Mouse (Mus musculus): ENCODE data around the gene Surf4.

Surf4 gene

DNA sequence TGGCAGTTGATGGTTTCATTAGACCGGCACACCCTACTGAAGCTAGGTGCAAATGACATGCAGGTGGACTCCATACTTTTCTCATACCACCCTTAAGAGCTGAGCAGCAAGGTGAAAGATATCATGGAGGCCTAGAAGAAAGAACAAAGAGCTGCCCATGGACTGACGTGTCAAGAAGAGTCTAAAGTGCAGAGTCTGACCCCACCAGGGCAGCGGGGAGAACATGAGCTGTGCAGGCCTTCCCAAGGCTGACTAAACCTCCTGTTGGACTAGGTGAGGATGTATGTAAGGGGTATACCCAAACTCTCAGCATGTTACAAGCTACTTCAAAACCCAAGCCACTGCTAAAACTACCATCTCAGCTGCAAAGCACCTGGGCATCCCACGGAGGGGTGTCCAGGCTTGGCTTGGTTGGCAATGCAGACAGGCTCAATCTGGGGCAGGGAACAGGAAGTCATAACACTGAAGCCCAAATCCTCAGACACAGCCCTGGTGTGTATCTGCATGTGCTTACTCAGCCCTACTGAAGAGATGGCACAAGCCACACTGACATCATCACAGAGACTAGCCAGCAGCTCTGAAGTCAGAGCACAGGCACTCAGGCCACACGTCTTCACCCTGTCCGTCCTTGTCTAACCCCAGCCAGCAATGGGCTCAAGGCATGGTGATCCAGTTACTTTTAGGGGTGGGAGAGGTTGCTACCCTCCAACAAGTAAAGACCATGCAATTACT is 5.8 kb downstream of the Surf4 start:
- DNase-seq = no peak

DNA sequence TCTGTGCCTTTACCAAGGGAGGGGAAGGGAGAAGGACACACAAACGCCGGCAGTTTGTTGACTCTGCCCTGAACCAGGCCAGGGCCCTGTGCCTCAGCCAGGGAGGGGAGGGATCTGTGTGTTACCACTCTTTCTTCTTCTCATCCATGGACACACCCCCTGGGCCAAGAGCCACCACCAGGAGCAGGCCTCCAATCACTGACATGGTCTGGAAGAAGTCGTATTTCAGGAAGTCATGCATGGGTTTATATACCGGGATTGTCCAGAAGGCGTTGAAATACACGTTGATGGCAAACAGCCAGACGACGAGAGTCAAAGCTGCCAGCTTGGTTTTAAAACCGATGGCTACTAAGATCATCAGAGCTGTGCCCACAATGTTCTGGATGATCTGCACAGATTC is 11.9 kb downstream of the Surf4 start:
- peak; percentile 42 for DNase-seq

DNA sequence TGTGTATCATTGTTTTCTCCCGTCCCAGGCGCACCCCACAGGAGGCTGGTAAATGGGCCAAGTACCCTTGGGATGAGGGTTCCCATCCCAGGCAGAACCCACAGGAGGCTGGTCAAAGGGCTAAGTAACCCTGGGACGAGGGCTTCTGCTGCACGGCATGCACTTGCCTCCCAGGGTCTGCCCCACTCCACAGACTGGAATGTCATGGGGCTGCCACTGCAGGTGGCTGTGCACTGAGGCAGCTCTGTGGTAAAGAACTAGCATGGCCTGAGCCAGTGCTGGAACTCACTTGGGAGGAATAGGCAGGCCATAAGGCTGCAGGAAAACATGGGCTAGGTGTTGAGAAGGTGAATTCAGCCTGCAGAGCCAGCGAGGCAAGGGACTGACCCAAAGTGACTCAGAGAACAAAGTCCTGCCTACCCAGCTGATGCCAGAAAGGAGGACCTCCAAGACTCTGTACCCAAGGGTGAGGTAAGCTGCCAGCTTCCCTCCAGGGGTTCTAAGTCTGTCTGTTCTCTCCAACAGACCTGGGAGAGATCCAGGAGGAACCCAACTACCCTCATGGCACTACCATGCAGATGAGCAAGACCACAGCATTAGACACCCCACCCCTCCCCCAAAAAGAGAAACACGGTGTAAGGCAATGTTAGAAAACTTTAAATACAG is 13.4 kb downstream of the Surf4 start:
- DNase-seq = no peak

DNA sequence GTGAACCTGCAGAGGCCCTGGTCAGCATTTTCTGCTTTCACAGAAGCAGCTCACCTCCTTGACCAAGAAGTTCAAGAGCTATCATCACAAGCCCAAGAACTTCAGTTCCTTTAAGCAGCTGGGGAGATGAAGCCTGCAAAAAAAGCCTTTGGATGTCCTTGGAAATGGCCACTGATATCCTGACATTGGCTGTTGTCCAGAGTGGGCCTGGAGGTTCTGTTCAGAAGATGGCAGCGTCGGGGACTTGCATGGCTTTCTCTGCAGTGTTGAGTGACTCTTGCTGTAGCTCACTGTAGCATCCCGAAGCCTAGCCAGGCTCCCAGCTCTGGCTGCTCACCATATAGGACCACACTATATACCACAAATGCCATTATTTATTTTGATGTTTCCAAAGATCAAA is 14.0 kb downstream of the Surf4 start:
- no peak for DNase-seq

DNA sequence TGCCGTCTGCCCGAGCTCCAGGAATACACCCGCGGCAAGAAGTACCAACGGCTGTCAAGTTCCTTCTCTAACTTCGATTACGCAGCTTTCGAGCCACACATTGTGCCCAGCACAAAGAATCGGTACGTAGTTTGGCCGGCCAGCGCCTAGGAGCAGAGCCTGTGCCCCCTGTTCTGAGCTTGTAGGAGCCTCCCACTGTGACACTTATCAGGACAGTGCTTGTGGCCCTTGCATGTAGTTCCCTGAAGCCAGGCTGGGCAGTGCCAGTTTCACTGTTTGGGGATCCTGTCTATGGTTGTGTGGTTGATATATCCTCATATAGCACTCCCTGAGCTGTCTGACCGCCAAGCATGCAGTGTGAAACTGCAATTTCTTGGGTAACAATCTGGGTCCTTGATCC is 17.0 kb downstream of the Surf4 start:
- DNase-seq = no peak

DNA sequence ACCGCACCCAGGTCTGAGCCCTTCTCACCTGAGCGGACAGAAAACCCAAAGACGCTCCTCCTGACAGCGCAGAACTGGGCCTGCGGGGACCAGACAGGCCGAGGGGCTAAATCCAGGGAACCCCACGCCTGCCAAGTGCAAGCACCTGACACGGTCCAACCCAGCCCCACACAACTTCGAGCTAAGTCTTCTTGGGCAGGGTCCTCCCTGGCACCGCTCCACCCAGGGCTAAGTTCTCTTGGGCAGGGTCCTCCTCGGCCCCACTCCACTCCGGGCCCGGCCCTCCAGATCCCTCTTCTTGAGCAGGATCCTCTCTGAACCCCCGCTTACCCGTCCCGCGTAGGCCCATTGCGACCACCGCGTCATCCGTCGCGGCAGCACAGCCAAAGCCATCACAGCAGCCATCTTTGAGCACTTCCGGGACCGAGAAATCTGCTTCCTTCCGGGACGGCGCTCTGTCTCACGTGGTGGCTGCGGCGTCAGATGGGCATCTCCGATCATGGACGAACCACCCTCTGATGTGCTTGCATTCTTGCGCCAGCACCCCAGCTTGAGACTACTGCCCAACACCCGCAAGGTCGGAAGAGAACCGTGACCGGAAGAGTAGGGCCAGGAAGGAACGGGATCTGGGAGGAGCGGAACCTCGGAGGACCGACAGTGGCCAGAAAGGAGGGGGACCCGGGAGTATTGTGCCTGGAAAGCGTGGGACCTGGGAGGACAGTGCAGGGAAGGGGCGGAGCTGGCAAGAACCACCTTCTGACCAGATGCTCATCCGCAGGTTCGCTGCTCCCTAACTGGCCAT is 17.6 kb downstream of the Surf4 start, which contains the start of the genes Surf2 and Surf1:
TSS of gene Surf2 (plus strand) at position 441 of the 802 bp plus-strand sequence.
TSS of gene Surf1 (minus strand) at position 604 of the 802 bp plus-strand sequence.
- DNase-seq = peak; percentile 86

DNA sequence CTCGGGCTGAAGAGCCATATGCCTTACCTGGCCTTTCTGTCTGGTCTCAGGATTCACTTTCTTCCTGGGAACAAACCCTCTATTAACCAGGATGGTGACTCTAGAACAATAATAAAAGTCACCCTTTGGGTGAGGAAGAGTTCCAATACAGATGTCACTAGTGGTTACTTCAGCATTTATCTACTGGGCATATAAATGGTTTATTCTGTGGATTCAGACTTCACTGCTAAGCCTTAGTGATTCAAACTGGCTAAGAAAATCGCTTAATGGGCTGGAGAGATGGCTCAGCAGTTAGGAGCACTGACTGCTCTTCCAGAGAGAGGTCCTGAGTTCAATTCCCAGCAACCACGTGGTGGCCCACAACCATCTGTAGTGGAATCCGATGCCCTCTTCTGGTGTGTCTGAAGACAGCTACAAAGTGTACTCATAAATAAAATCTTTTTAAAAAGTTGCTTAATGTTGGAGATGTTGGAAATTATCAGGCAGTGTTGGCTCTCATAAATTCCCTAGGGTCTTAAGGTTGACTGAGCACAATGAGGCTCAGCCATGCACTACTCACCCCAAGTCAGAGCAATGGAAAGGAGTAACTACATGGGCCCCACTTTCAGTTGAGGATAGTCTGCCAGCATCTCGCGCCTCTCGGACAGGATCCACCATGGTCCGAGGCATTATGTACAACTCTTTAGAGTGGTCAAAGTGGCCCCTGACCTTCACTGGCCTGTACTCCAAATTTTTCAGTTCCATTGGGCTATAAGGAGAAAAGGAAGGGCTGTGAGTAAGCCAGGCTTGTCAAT is 19.4 kb downstream of the Surf4 start:
- no peak for DNase-seq

DNA sequence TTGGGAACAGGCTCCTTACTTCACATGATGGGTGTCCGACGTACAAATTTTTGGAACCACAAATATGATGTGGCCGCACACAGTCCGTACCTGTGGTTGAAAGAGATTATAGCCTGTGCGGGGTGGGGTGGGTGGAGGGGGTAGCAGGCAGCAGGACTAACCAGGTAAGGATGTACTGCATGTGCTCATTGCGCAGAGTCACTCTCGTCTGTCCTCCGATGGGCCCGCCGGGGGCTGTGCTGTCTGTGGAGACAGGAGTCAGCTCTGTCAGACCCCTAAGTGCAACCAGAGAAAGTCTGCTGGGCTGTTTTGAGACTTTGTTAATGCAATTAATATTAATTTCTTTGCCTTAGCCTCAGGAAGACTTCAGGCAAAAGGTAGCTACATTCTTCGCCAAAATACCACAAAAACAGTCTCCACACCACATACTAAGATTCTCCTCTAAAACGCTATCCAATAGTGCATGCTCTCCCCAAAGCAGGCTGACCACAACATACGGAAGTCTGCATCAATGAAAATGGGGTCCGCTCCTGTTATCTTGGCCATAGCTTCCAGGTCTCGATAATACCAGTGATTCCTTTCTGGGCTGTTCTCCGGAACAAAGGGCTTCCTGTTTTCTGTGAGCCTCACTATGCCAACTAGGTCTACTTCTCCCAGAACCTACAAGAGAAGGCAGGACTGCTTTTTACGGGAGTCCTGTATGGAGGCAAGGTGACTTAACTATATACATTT is 20.1 kb downstream of the Surf4 start:
- no peak for DNase-seq

DNA sequence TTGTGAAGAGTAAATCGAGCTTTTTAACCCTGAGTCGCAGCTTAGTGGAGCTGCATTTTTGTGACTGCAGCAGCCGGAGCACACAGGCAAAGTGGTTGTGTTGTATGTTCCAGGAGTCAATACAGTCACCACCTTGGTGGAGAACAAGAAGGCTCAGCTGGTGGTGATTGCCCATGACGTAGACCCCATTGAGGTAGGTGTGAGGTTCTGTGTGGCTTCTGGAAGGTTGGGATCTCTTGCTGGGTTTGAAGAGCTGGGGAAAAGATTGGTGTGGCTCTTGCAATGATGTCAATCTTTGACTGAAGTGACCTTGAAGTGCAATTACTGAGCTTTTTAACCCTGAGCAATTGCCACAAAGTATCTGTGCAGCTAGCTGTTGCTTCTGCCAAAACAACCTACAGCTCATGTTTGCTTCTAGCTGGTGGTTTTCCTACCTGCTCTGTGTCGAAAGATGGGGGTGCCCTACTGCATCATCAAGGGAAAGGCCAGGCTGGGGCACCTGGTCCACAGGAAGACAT is 21.4 kb downstream of the Surf4 start:
- DNase-seq = no peak

DNA sequence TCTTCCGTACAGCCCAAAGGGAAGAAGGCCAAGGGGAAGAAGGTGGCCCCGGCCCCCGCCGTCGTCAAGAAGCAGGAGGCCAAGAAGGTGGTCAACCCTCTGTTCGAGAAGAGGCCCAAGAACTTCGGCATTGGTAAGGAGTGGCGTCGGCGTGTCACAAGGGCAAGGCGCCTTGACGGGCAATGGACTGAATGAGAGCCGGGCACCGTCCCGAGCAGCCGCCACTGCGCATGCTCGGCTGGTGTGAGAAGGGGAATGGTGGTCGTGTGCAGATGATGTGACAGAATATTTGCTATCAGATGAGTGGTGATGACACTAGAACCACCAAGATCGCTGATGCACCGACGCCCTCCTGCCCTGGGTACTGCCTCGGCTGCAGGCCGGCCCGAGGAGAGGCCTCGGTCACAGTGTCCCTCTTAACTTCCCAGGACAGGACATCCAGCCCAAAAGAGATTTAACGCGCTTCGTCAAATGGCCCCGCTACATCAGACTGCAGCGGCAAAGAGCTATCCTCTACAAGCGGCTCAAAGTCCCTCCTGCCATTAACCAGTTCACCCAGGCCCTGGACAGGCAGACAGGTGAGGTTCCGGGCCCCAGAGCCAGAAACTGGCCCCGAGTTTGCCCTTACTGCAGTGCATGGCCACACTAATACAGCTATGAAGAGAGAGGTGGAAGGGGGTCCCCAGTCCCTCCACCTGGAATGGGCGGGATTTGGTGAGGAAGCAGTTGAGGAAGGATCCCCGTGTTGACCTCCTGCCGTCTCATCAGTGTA is 22.5 kb downstream of the Surf4 start:
- DNase-seq = peak; percentile 78

DNA sequence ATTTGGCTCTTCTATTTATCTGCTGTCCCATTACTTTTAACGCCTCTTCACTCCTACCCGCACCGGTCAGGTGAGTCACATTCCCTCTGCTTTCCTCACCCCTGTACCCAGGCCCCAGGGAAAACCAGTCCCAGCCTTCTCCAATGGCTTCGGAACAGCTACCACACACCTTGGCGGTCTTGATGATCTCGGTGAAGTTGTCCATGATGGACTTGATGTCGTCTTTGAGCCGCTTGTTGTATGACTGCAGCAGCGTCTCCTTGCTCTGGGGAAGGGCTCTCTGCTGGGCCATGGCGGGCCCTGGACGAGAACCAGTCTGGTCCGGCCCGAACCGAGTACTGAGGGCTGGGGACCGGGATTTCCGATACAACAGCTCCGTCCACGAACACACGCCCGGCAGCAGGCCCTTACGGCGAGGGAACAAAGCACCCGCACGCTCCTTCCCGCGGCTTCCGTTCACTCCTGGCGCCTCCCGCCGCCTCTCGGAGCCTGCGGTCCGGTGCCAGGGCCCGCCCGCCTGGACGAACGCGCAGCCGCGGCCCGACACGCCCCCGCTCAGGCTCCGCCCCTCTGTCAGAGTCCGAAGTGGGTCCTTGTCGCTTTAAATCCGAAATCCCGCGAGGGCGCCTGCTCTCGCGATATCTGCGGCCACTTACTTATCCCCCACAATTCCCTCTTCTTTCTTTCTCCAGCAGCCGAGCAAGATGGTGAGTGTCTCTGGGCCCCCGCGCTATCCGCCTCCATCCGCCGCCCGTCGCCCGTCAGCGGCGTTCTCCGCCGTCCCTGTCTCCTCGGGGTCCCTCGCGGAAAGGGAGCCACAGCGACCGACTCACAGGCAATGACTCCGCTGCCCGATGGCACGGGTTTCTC is 23.4 kb downstream of the Surf4 start, which contains the start of the genes Med22 and Rpl7a:
TSS of gene Med22 (minus strand) at position 554 of the 870 bp plus-strand sequence.
TSS of gene Rpl7a (plus strand) at position 641 of the 870 bp plus-strand sequence.
- DNase-seq = peak; percentile 100

DNA sequence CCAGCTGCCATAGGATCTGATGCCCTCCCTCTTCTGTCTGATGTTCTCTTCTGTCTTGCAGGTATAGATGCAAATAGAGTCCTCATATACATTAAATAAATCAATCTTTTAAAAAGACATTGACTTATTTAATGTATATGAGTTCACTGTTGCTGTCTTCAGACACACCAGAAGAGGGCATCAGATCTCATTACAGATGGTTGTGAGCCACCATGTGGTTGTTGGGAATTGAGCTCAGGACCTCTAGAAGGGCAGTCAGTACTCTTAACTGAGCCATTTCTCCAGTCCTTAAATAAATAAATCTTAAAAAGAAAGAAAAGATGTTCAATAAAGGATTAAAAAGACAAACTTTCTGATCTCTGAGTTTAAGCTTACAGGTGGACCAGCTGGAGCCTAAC is 24.3 kb downstream of the Surf4 start:
- no peak for DNase-seq

DNA sequence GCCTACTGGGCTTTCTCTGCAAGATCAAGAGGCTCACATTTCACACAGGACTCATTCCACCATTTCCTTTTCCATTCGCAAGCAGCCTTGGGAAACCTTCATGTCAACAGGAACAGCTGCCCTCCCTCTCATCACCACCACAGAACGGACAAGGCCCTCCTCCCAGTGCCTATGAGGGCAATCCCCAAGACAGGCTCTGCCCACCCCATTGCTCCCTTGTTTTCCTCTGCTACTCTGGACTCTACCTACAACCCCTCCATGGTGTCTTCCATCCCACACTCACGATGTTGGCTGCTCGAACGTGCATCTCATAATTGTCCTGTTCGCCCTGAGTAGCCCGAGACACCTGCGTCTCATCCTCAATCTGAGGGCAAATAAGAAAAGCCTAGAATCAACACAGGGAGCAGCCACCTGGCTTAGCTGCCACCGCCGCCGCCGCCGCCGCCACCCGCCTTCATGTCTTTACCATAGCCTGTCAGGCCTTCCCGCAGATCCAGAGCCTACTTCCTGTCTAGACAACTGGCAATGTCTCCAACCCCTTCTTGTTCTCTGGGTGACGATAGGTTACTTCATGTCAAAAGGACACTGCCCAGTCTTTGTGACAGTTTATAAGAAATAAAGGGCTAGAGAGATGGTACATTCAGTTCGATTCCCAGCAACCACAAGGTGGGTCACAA is 24.9 kb downstream of the Surf4 start:
- no peak for DNase-seq

DNA sequence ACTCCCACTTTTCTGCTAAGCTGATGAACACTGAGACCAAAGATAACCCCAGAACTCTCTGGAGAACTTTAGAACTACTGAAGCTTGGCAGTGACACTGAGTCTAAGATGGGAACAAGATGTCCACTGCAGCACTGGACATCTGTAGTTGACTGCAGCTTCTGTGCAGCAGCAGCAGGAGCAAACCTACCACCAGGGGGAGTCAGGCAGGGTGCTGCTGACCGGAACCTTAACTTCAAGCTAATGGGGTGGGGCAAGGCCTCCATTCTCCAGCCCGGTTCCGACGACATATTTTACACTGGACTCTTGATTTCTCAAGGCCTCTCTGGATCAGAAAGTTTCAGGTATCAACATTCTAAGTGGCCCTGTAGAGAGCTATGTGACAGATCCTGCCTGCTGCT is 26.6 kb downstream of the Surf4 start:
- DNase-seq = peak; percentile 81

DNA sequence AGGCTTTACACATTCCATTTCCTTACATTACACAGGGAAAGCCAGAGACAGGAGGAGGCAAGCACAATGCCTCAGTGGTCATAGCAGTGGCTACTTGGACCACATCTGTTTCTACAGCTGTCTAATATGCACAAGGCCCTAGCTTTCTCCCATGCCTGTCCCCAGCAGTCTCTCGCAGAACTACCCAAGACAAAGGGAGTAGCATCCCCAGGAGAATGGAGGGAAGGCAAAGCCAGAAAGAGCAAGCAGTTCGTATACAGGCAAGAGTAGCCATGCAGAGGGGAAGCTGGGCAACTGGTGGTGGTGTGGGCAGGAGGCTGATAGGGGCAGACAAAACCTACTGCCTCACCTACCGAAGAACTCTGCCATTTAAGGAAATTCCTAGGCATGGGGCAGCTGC is 27.3 kb downstream of the Surf4 start:
- DNase-seq = no peak

DNA sequence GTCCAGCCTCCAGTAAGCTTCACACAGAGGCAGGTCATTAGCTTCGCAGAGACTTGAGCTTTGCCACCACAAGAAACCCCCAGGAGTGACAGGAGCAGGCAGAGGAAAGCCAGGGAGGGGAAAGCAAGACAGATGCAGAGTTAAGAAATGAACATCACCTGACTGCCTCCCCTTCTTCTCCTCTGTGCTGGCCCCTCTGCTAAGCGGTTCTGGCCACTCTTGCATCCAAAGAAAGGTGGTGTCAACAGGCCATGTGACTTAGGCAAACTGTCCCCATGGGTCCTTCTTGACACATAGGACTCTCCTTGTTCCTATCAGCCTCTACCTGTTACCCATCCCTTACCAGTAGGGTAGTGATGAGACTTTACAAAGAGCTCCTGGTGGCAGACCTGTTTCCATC is 27.8 kb downstream of the Surf4 start:
- no peak for DNase-seq

DNA sequence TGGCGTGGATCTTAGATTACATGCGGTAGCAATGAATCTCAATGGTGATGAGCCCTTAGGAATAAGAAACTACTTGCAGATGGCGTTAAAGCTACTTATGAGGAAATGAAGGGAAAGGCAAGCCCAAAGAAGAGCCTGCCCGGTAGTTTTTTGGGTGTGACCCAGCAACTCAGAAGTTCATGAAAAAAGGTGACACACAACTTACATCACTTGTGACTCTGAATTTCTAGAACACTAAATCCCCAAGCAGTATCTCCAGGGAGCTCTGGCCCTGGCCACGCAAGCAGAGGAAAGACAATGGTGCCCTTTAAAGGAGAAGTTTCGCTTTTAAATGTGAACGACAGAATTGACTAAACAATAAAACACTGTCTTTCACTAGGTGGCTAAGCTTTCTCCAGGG is 30.4 kb downstream of the Surf4 start:
- no peak for DNase-seq

DNA sequence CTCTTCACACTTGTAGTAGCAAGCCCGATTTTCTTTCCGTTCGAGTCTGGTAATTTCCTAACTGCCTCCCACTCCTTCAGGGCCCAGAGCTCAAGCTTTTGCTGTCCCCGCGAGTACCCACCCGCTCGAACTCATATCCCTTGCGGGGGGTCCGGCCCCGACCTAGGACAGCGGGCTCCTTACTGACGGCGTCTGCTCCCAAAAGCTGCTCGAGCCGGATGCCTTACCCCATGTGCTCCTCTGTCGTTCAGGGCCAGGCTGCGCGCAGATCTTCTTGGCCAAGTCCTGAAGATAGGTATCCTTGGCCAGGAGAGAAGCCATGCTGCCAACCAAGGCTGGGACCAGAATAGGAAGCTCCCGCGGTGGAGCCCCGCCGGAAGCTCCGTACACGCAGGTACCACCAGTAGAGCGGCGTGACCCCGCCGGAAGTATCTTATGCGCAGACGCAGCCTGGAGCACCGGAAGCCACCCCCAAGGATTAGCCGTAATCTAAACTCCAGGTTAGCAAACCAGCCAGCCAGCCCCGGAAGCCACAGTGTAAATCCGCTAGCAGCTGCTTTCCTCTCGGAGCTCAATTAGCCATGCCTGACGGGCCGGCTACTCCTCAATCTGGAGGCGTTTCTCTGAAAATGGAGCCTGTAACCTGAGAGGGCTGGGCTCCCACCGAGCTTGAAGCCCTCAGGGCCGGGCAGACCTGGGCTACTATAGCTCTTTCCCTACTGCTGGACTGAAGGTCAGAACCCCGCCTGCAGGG is 31.1 kb downstream of the Surf4 start, which contains the start of gene Surf6:
TSS of gene Surf6 (minus strand) at position 413 of the 754 bp plus-strand sequence.
- peak; percentile 97 for DNase-seq

All from lung, postnatal 10 days (tissue).